Mouse (Mus musculus): Measurements from ENCODE around the gene Nap1l5. TPM values are rescaled to one million over a fixed set of nuclear protein-coding genes. Genes with fewer than 3 reads are reported as not detected.

Gene Nap1l5
- total RNA-seq, 2 experiments from 2014 or later: not detected

Other genes starting within 250 kb of the Nap1l5 start
- gene Herc3, start 75.6 kb downstream of the Nap1l5 start, total RNA-seq (2021): 10 to 100 TPM; 22.2 to 46.1 TPM
- 10 to 100 TPM in 1 of 2 experiments, 1 to 10 TPM in 1; 6.2 to 16.7 TPM for gene Fam13a, start 117.5 kb upstream of the Nap1l5 start, total RNA-seq (2021)